Mouse (Mus musculus): ENCODE data around the gene Fbxl3. TPM values are rescaled to one million over a fixed set of nuclear protein-coding genes. Genes with fewer than 3 reads are reported as not detected.

Fbxl3 gene
- polyA plus RNA-seq, 1 experiment = 10.4 TPM

GRCm38 (mm10) chr14:103065294-103066167 lies 33.8 kb downstream of the Fbxl3 start:
- Histone ChIP-seq H3K4me3 (no peak overlapping the region), H3ac (ENCODE audit: control insufficient read depth, insufficient read length) (no peak overlapping the region), H3K36me3 (ENCODE audit: control insufficient read depth, insufficient read depth) (no peaks in the 10 kb centered on the region), H3K27me3 (ENCODE audit: control insufficient read depth, insufficient read depth, insufficient read length) (no peaks in the 10 kb centered on the region), H3K4me2 (ENCODE audit: low read depth) (no peak overlapping the region), H3K79me2 (ENCODE audit: control insufficient read depth, insufficient read depth) (no peaks in the 10 kb centered on the region)
- no peak for TF ChIP-seq USF1 (IDR thresholded peaks at IDR 0.05; ENCODE audit: low read depth)
- no peak for TF ChIP-seq MYOG (IDR thresholded peaks at IDR 0.05; ENCODE audit: control insufficient read depth in 1 of 3, insufficient read depth in 1 of 3, insufficient read length in 2 of 3, low read depth in 2 of 3)
- TF ChIP-seq REST (IDR thresholded peaks at IDR 0.05; ENCODE audit: insufficient read depth, insufficient read length) = no peak

- H3K27me3 ChIP-seq (ENCODE audit: control insufficient read depth, insufficient read depth, insufficient read length) = no peaks in the 10 kb centered on the region
- no peaks in the 10 kb centered on the region for H3K79me2 ChIP-seq (ENCODE audit: control insufficient read depth, insufficient read depth)
- H3ac ChIP-seq (ENCODE audit: control insufficient read depth, insufficient read length) = no peak overlapping the region
- no peak overlapping the region for H3K4me3 ChIP-seq
- no peak overlapping the region for H3K4me2 ChIP-seq (ENCODE audit: low read depth)
- no peaks in the 10 kb centered on the region for H3K36me3 ChIP-seq (ENCODE audit: control insufficient read depth, insufficient read depth)
- TF ChIP-seq TCF3 (IDR thresholded peaks at IDR 0.05; ENCODE audit: insufficient read length, low read depth) (no peak), MYOD1 (IDR thresholded peaks at IDR 0.05; ENCODE audit: control insufficient read depth in 1 of 3, insufficient read length in 2 of 3, low read depth in 2 of 3) (no peak), USF1 (IDR thresholded peaks at IDR 0.05; ENCODE audit: low read depth) (no peak), MAX (IDR thresholded peaks at IDR 0.05; ENCODE audit: low read depth) (no peak), REST (IDR thresholded peaks at IDR 0.05; ENCODE audit: insufficient read depth, insufficient read length) (no peak), POLR2AphosphoS2 (IDR thresholded peaks at IDR 0.05; ENCODE audit: insufficient read length, low read depth) (no peak), CEBPB (IDR thresholded peaks at IDR 0.05; ENCODE audit: insufficient read depth, poor library complexity, severe bottlenecking) (no peak), POLR2A (IDR thresholded peaks at IDR 0.05; ENCODE audit: insufficient read length, low read depth) (no peak), SRF (IDR thresholded peaks at IDR 0.05; ENCODE audit: control insufficient read depth, insufficient read length, low read depth) (no peak), MYOG (IDR thresholded peaks at IDR 0.05; ENCODE audit: control insufficient read depth in 1 of 3, insufficient read depth in 1 of 3, insufficient read length in 2 of 3, low read depth in 2 of 3) (no peak), E2F4 (IDR thresholded peaks at IDR 0.05; ENCODE audit: insufficient read depth) (no peak), TCF12 (IDR thresholded peaks at IDR 0.05; ENCODE audit: insufficient read depth, poor library complexity, severe bottlenecking) (no peak)
Measured at GRCm38 (mm10) chr14:103059495-103059894, 39.9 kb downstream of the Fbxl3 start.

GRCm38 (mm10) chr14:103058998-103059397 lies 40.4 kb downstream of the Fbxl3 start:
- no peak overlapping the region for H3ac ChIP-seq (ENCODE audit: control insufficient read depth, insufficient read length)
- no peak overlapping the region for H3K4me3 ChIP-seq
- H3K79me2 ChIP-seq (ENCODE audit: control insufficient read depth, insufficient read depth) = no peaks in the 10 kb centered on the region
- no peak overlapping the region for H3K4me2 ChIP-seq (ENCODE audit: low read depth)
- no peaks in the 10 kb centered on the region for H3K36me3 ChIP-seq (ENCODE audit: control insufficient read depth, insufficient read depth)
- no peak for TF ChIP-seq CEBPB (IDR thresholded peaks at IDR 0.05; ENCODE audit: insufficient read depth, poor library complexity, severe bottlenecking)
- H3K27me3 ChIP-seq (ENCODE audit: control insufficient read depth, insufficient read depth, insufficient read length) = no peaks in the 10 kb centered on the region

- TF ChIP-seq REST (IDR thresholded peaks at IDR 0.05; ENCODE audit: insufficient read depth, insufficient read length) = no peak
- H3K36me3 ChIP-seq (ENCODE audit: control insufficient read depth, insufficient read depth) = no peaks in the 10 kb centered on the region
- no peak overlapping the region for H3ac ChIP-seq (ENCODE audit: control insufficient read depth, insufficient read length)
Measured at GRCm38 (mm10) chr14:103056601-103057000, 42.8 kb downstream of the Fbxl3 start.

GRCm38 (mm10) chr14:103054731-103055130 lies 44.6 kb downstream of the Fbxl3 start:
- no peaks in the 10 kb centered on the region for H3K27me3 ChIP-seq (ENCODE audit: control insufficient read depth, insufficient read depth, insufficient read length)
- no peak overlapping the region for H3K4me2 ChIP-seq (ENCODE audit: low read depth)
- no peak for TF ChIP-seq E2F4 (IDR thresholded peaks at IDR 0.05; ENCODE audit: insufficient read depth)
- no peak for TF ChIP-seq TCF3 (IDR thresholded peaks at IDR 0.05; ENCODE audit: insufficient read length, low read depth)
- TF ChIP-seq SRF (IDR thresholded peaks at IDR 0.05; ENCODE audit: control insufficient read depth, insufficient read length, low read depth) = no peak
- no peak for TF ChIP-seq POLR2A (IDR thresholded peaks at IDR 0.05; ENCODE audit: insufficient read length, low read depth)
- TF ChIP-seq MYOG (IDR thresholded peaks at IDR 0.05; ENCODE audit: control insufficient read depth in 1 of 3, insufficient read depth in 1 of 3, insufficient read length in 2 of 3, low read depth in 2 of 3) = no peak
- no peak for TF ChIP-seq CEBPB (IDR thresholded peaks at IDR 0.05; ENCODE audit: insufficient read depth, poor library complexity, severe bottlenecking)
- no peak for TF ChIP-seq TCF12 (IDR thresholded peaks at IDR 0.05; ENCODE audit: insufficient read depth, poor library complexity, severe bottlenecking)
- TF ChIP-seq MYOD1 (IDR thresholded peaks at IDR 0.05; ENCODE audit: control insufficient read depth in 1 of 3, insufficient read length in 2 of 3, low read depth in 2 of 3) = no peak
- TF ChIP-seq POLR2AphosphoS2 (IDR thresholded peaks at IDR 0.05; ENCODE audit: insufficient read length, low read depth) = no peak
- TF ChIP-seq MAX (IDR thresholded peaks at IDR 0.05; ENCODE audit: low read depth) = no peak
- no peak for TF ChIP-seq REST (IDR thresholded peaks at IDR 0.05; ENCODE audit: insufficient read depth, insufficient read length)
- no peak for TF ChIP-seq USF1 (IDR thresholded peaks at IDR 0.05; ENCODE audit: low read depth)
- H3K79me2 ChIP-seq (ENCODE audit: control insufficient read depth, insufficient read depth) = no peaks in the 10 kb centered on the region
- H3K36me3 ChIP-seq (ENCODE audit: control insufficient read depth, insufficient read depth) = no peaks in the 10 kb centered on the region
- H3K4me3 ChIP-seq = no peak overlapping the region
- H3ac ChIP-seq (ENCODE audit: control insufficient read depth, insufficient read length) = no peak overlapping the region

More at GRCm38 (mm10) chr14:103056601-103057000, 42.8 kb downstream of the Fbxl3 start:
- H3K27me3 ChIP-seq (ENCODE audit: control insufficient read depth, insufficient read depth, insufficient read length) = no peaks in the 10 kb centered on the region
- H3K79me2 ChIP-seq (ENCODE audit: control insufficient read depth, insufficient read depth) = no peaks in the 10 kb centered on the region
- no peak overlapping the region for H3K4me2 ChIP-seq (ENCODE audit: low read depth)
- no peak overlapping the region for H3K4me3 ChIP-seq

Data from myocyte (in vitro differentiated cells).